Mouse (Mus musculus): Measurements from ENCODE around the gene Patj.

DNA sequence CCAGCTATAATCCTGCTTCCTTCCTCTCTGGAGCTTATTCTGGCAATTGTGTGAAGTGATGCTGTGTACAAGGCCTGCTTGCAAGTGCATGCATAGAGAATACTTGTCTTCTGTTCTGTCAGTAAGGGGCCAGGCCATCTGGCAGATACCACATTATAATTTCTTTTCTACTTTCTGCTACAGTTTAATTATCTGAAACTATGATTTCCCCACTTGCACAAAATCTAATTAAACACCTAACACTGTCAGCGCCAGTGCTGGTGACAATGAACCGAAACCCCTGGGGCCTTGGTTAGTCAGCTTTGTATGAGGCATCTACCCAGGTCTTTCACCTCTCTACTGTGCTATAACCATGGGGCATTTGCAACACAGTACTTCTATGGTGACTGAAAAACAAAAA is 160.1 kb downstream of the Patj start:
- TF ChIP-seq CTCF (conservative IDR thresholded peaks at IDR 0.05; ENCODE audit: low read length) (no peak), POU5F1 (IDR thresholded peaks at IDR 0.05; ENCODE audit: borderline replicate concordance, low read length) (no peak), NANOG (IDR thresholded peaks at IDR 0.05; ENCODE audit: borderline replicate concordance, low read length) (no peak)

All from E14TG2a.4 (cell line).